Mouse (Mus musculus) stomach, postnatal 0 days (tissue): ENCODE measurements at regions not wholly inside any gene's neighbourhood (a gene's known extent, or its start where the extent isn't known, plus 50 kb on each side); places are given as distances from the start of the nearest gene placed in this dataset.

Experiments used
- ATAC-seq: fragments of 200-750 bp; cut with Nextera tagmentation; 2 replicates; pipeline ENCODE4 v1.8.0; 2017; ENCODE audit not compliant: low FRiP score, low TSS enrichment
- DNase-seq: peaks from one replicate; pipeline ENCODE4 v3.0.0-alpha.2; 2016; ENCODE audit warnings: low spot score
- H3K27ac ChIP-seq: fragments of 300-500 bp; sonication (generic); replicated peaks from 2 replicates; pipeline ENCODE4 v1.5.1; 2014; ENCODE audit warnings: mild to moderate bottlenecking, control low read depth
- H3K27me3 ChIP-seq: fragments of 300-500 bp; sonication (generic); 2 replicates; pipeline ENCODE4 v1.6.1; 2014; ENCODE audit warnings: low read length; ENCODE audit not compliant: control insufficient read depth, insufficient read depth
- H3K36me3 ChIP-seq: fragments of 300-500 bp; sonication (generic); 2 replicates; pipeline ENCODE4 v1.6.1; 2014; ENCODE audit warnings: low read length, mixed read lengths; ENCODE audit not compliant: control insufficient read depth, insufficient read depth
- H3K4me1 ChIP-seq: fragments of 300-500 bp; sonication (generic); replicated peaks from 2 replicates; pipeline ENCODE4 v1.6.1; 2014; ENCODE audit warnings: antibody characterized with exemption; ENCODE audit not compliant: control insufficient read depth, insufficient read depth
- H3K4me2 ChIP-seq: fragments of 300-500 bp; sonication (generic); replicated peaks from 2 replicates; pipeline ENCODE4 v1.6.1; 2014; ENCODE audit warnings: low read depth, mild to moderate bottlenecking, control low read depth, moderate library complexity
- H3K4me3 ChIP-seq: fragments of 300-500 bp; sonication (generic); 2 replicates; pipeline ENCODE4 v1.5.1; 2014; ENCODE audit warnings: low read depth, low read length, control low read depth
- H3K9ac ChIP-seq: fragments of 300-500 bp; sonication (generic); 2 replicates; pipeline ENCODE4 v1.6.1; 2014; ENCODE audit warnings: mild to moderate bottlenecking, low read length, control low read depth, mixed read lengths
- H3K9me3 ChIP-seq: fragments of 300-500 bp; sonication (generic); 2 replicates; pipeline ENCODE4 v1.6.1; 2016; ENCODE audit warnings: low read length; ENCODE audit not compliant: control insufficient read depth
- CTCF ChIP-seq: IDR thresholded peaks from 2 replicates; pipeline ENCODE4 v1.5.1; 2016; ENCODE audit warnings: antibody characterized with exemption, low read depth, mild to moderate bottlenecking, moderate library complexity
- EP300 ChIP-seq: optimal IDR thresholded peaks from 2 replicates; pipeline ENCODE3; 2016; ENCODE audit warnings: antibody characterized with exemption
- WGBS: fragments of 180-500 bp; shearing (Covaris S2); extraction: QIAGEN DNeasy Blood & Tissue Kit; methylation state at CpG from one replicate; pipeline ENCODE4 v1.1.7; 2014; 5-methylcytosine and 5-hydroxymethylcytosine counted together

GRCm38 (mm10) chr12:46138646-46139045 lies 680.1 kb downstream of the Nova1 start:
- DNase-seq (no peak), ATAC-seq (no peak)
- H3K4me2 ChIP-seq, result no peak overlapping the region
- H3K4me1 ChIP-seq, result no peaks in the 10 kb centered on the region
- no peaks in the 10 kb centered on the region for H3K36me3 ChIP-seq
- no peak overlapping the region for H3K4me3 ChIP-seq
- no peak overlapping the region for H3K27ac ChIP-seq
- H3K9me3 ChIP-seq, result no peaks in the 10 kb centered on the region
- WGBS, result 57% methylated on average over 2 of the region's 2 CpGs
- H3K9ac ChIP-seq, result no peak overlapping the region
- no peak for TF ChIP-seq CTCF
- no peaks in the 10 kb centered on the region for H3K27me3 ChIP-seq

- Histone ChIP-seq H3K4me2 (no peak overlapping the region), H3K27me3 (no peaks in the 10 kb centered on the region), H3K9ac (no peak overlapping the region), H3K9me3 (no peaks in the 10 kb centered on the region), H3K36me3 (no peaks in the 10 kb centered on the region), H3K27ac (no peak overlapping the region), H3K4me1 (no peaks in the 10 kb centered on the region), H3K4me3 (no peak overlapping the region)
- DNase-seq (no peak), ATAC-seq (no peak)
- 47% methylated on average over 1 of the region's 1 CpGs for WGBS
- no peak for TF ChIP-seq CTCF
These were observed 692.9 kb downstream of the Nova1 start for GRCm38 (mm10) chr12:46125867-46126266.

DNA sequence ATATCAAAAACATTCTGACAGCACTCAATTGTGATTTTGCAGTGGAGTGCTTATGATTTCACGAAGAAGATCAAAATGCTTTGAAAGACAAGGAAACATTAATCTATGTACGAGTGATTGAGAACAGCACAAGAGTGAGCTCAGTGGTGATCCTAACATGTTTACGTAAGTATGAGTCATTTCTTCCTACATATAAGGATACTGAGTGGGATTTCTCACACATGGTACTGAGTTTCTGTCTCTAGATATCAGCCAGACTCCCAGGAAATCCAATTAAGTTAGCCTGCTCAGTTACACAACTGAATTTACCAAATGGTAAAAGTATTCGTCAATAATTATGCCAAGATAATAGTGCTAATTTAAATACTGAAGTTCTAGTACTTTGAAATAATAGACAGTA lies 707.4 kb downstream of the Nova1 start:
- WGBS, result 71% methylated on average over 4 of the region's 4 CpGs
- no peak overlapping the region for H3K9ac ChIP-seq
- no peak for ATAC-seq
- no peaks in the 10 kb centered on the region for H3K4me1 ChIP-seq
- H3K27ac ChIP-seq, result no peak overlapping the region
- H3K27me3 ChIP-seq, result no peaks in the 10 kb centered on the region
- H3K4me3 ChIP-seq, result no peak overlapping the region
- H3K9me3 ChIP-seq, result no peaks in the 10 kb centered on the region
- DNase-seq, result no peak
- H3K36me3 ChIP-seq, result no peaks in the 10 kb centered on the region
- H3K4me2 ChIP-seq, result no peak overlapping the region
- TF ChIP-seq EP300 (no peak), CTCF (no peak)

GRCm38 (mm10) chr12:46083356-46083755 lies 735.4 kb downstream of the Nova1 start:
- Histone ChIP-seq H3K4me3 (no peak overlapping the region), H3K36me3 (no peaks in the 10 kb centered on the region), H3K4me2 (no peak overlapping the region), H3K9ac (no peak overlapping the region), H3K27me3 (no peaks in the 10 kb centered on the region), H3K4me1 (no peaks in the 10 kb centered on the region), H3K9me3 (no peaks in the 10 kb centered on the region), H3K27ac (no peak overlapping the region)
- no peak for DNase-seq
- no peak for TF ChIP-seq EP300
- no peak for TF ChIP-seq CTCF
- 74% methylated on average over 2 of the region's 2 CpGs for WGBS
- no peak for ATAC-seq

DNA sequence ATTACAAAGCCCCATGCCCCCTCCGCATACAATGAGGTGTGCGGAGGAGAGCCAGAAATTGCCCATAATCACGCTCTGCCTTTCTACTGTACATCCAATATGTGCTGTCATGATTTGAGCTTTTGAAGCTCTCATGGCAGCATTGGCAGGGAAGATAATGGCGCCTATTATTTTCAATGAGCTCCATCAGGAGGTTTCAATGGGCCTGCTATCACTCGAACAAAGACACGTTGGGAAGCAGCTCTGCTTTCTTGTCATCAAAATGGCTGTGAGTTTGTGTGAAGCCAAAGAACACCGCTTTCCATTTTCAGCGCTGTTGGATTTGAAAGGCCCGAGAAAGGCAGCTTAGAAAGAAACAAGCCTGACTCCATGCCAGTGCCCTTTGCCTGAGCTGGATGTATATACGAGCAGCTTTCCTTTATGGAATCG lies 742.9 kb downstream of the Nova1 start:
- H3K9ac ChIP-seq, result no peak overlapping the region
- TF ChIP-seq CTCF (no peak), EP300 (no peak)
- no peaks in the 10 kb centered on the region for H3K27me3 ChIP-seq
- no peaks in the 10 kb centered on the region for H3K4me1 ChIP-seq
- DNase-seq (no peak), ATAC-seq (no peak)
- 89% methylated on average over 11 of the region's 11 CpGs for WGBS
- H3K36me3 ChIP-seq, result no peaks in the 10 kb centered on the region
- H3K27ac ChIP-seq, result no peak overlapping the region
- H3K9me3 ChIP-seq, result no peaks in the 10 kb centered on the region
- no peak overlapping the region for H3K4me2 ChIP-seq
- no peak overlapping the region for H3K4me3 ChIP-seq

GRCm38 (mm10) chr12:46075355-46075754 lies 743.4 kb downstream of the Nova1 start:
- Histone ChIP-seq H3K4me3 (no peak overlapping the region), H3K9me3 (no peaks in the 10 kb centered on the region), H3K27me3 (no peaks in the 10 kb centered on the region), H3K9ac (no peak overlapping the region), H3K4me1 (no peaks in the 10 kb centered on the region), H3K4me2 (no peak overlapping the region), H3K36me3 (no peaks in the 10 kb centered on the region), H3K27ac (no peak overlapping the region)
- DNase-seq (no peak), ATAC-seq (no peak)
- no peak for TF ChIP-seq CTCF
- TF ChIP-seq EP300, result no peak
- 85% methylated on average over 5 of the region's 5 CpGs for WGBS
